Mouse (Mus musculus) limb, embryonic 10.5 days (tissue): Measurements from ENCODE around the gene Gm3893. TPM values are rescaled to one million over a fixed set of nuclear protein-coding genes. Genes with fewer than 3 reads are reported as not detected.
"Not testable (repeated sequence)": the region's sequence is repeated elsewhere in the genome, so short reads cannot be mapped to it uniquely, and the experiment has no call there.

Experiments
- DNase-seq: peaks from one replicate; pipeline ENCODE4 v3.0.0-alpha.2; 2017; ENCODE audit warnings: low spot score
- H3K27ac ChIP-seq: fragments of 300-500 bp; sonication (generic); 2 replicates; pipeline ENCODE4 v1.5.1; 2016; ENCODE audit warnings: mild to moderate bottlenecking
- H3K27me3 ChIP-seq: fragments of 300-500 bp; sonication (generic); 2 replicates; pipeline ENCODE4 v1.6.1; 2016; ENCODE audit warnings: low read depth, mild to moderate bottlenecking; ENCODE audit not compliant: poor library complexity, severe bottlenecking
- H3K36me3 ChIP-seq: fragments of 300-500 bp; sonication (generic); 2 replicates; pipeline ENCODE4 v1.6.1; 2016; ENCODE audit warnings: mild to moderate bottlenecking, moderate library complexity
- H3K4me1 ChIP-seq: fragments of 300-500 bp; sonication (generic); 2 replicates; pipeline ENCODE4 v1.6.1; 2016
- H3K4me3 ChIP-seq: fragments of 300-500 bp; sonication (generic); 2 replicates; pipeline ENCODE4 v1.5.1; 2016; ENCODE audit warnings: mild to moderate bottlenecking, moderate library complexity
- H3K9me3 ChIP-seq: fragments of 300-500 bp; sonication (generic); replicated peaks from 2 replicates; pipeline ENCODE4 v1.6.1; 2016; ENCODE audit warnings: mild to moderate bottlenecking
- WGBS: fragments of 180-500 bp; shearing (Covaris S2); methylation state at CpG from one replicate; pipeline ENCODE4 v1.1.7; 2016; 5-methylcytosine and 5-hydroxymethylcytosine counted together
- polyA plus RNA-seq: library from polyadenylated mRNA; unstranded; fragments of >200 nt; fragmentation: Nextera tagmentation; extraction: Ambion mirVana; gene quantifications from 2 replicates; pipeline ENCODE4 v1.2.1, GENCODE M21; 2016

Gene Gm3893
- polyA plus RNA-seq: not detected in 2 replicates

- H3K27me3 ChIP-seq, DNase-seq, H3K4me1 ChIP-seq, H3K4me3 ChIP-seq, H3K27ac ChIP-seq, H3K36me3 ChIP-seq, H3K9me3 ChIP-seq: not testable (repeated sequence)
- no CpG with 5 or more reads among the region's 2 CpGs for WGBS
Observed at GRCm38 (mm10) chr4:42090907-42091306, at the start of gene Gm3893. Gm3893 (plus strand) TSS chr4:42091207.

- H3K4me1 ChIP-seq, H3K27me3 ChIP-seq, DNase-seq, H3K27ac ChIP-seq, H3K4me3 ChIP-seq, H3K36me3 ChIP-seq, H3K9me3 ChIP-seq: not testable (repeated sequence)
- no CpG with 5 or more reads among the region's 5 CpGs for WGBS
Observed at GRCm38 (mm10) chr4:42114517-42114916, 23.5 kb downstream of the Gm3893 start, which contains the start of gene Gm13304. Gm13304 (plus strand) TSS chr4:42114817.

Other genes with a start within 250 kb of the Gm3893 start
- not detected in 2 replicates for gene Gm21541, start 187.6 kb upstream of the Gm3893 start, polyA plus RNA-seq
- gene Gm20878, start 149.6 kb upstream of the Gm3893 start, polyA plus RNA-seq: 1.0 and 1.1 TPM in 2 replicates
- gene Fam205a4, start 125.1 kb upstream of the Gm3893 start, polyA plus RNA-seq: 0.04 TPM in 1 of 2 replicates, not detected in the other
- gene Gm21093, start 56.5 kb upstream of the Gm3893 start, polyA plus RNA-seq: not detected in 2 replicates
- 1.2 TPM in 1 of 2 replicates, not detected in the other for gene Gm13304, start 23.6 kb downstream of the Gm3893 start, polyA plus RNA-seq
- not detected in 2 replicates for gene Gm13306, start 62.2 kb downstream of the Gm3893 start, polyA plus RNA-seq
- not detected in 2 replicates for gene Gm13305, start 77.4 kb downstream of the Gm3893 start, polyA plus RNA-seq
- not detected in 2 replicates for gene Gm10600, start 149.4 kb downstream of the Gm3893 start, polyA plus RNA-seq
- not detected in 2 replicates for gene Ccl21b, start 164.6 kb downstream of the Gm3893 start, polyA plus RNA-seq
- gene Gm21953, start 203.1 kb downstream of the Gm3893 start, polyA plus RNA-seq: not detected in 2 replicates
- gene Fam205a3, start 227.1 kb downstream of the Gm3893 start, polyA plus RNA-seq: not detected in 2 replicates